Mouse (Mus musculus) embryonic fibroblast, embryonic 13.5 days (primary cell): ENCODE data around the gene Nploc4.

Experiments used
- CTCF ChIP-seq: IDR thresholded peaks from 2 replicates; pipeline ENCODE4 v1.5.1; 2011; ENCODE audit warnings: mild to moderate bottlenecking, control low read depth, low read length, moderate library complexity, borderline replicate concordance; ENCODE audit not compliant: insufficient read depth
- POLR2A ChIP-seq: IDR thresholded peaks from 2 replicates; pipeline ENCODE4 v1.6.1; 2011; ENCODE audit warnings: low read depth, mild to moderate bottlenecking, control low read depth, low read length, moderate library complexity

DNA sequence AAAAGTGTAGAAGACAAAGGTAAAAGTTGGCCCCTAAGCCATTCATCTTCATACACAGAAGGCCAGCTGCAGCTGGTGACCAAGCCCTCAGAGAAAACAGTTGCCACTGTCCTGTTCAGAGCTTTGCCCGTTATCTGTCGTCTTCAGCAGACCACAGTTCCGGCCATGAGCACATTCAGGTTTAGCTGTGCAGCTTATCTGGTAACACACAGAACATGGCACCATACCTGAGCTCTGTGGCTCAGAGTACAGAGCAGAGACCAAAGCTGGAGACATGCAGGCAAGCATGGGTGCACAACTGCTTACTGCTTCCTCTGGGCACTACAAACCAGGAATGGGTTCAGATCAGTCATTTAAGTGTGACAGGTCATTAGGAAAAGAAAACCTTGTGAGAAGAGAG is 31.6 kb downstream of the Nploc4 start:
- no peak for TF ChIP-seq CTCF
- TF ChIP-seq POLR2A = no peak
